Mouse (Mus musculus) left cerebral cortex, adult 11 months (tissue): ENCODE data around the gene Olfr1442.
"Not testable (repeated sequence)": the region's sequence is repeated elsewhere in the genome, so short reads cannot be mapped to it uniquely, and the experiment has no call there.

ENCODE experiments used
- DNase-seq: peaks from one replicate; pipeline ENCODE4 v3.0.0; 2022; ENCODE audit warnings: low spot score

Gene Olfr1442

DNA sequence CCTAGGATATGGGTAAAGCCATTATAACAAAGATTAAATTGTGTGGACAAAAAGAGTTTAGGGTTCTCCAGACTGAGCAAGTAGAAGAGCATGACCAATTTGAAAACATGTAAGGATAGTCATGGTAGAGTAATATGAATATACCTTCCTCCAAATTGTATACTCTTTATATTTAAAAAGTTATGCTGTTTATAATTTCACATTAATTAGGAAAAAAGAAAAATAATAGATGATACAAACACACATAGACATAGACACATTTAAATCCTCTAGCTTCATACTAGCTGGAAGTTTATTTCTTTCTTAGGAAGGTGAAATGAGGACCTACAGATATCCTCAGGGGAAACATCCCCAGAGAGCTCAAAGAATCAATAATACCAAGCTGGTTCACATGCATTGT, at the start of gene Olfr1442:
Gene Olfr1442, plus strand, starts transcription at position 301 of the 400 bp plus-strand sequence.
- DNase-seq = no peak

DNA sequence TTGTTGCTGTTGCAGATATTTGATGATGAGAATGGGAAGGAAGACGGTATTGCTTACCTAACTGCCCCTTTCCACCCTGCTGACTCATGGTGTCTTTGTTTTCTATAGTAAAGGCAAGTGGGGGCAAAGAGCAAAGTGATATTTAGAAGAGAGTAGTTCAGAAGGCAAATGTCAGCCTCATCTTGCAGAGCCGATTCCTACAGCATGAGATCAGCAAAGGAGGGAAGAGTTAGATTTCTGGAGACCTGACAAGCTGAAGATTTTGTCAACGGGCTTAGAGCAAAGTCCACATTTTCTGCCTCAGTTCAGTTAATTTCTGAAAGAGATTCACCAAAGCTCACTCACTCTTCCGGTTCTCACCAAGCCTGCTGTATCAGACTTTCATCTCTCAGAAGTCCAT, 37.1 kb upstream of the Olfr1442 start, which contains the start of gene Glyat:
Gene Glyat, plus strand, starts transcription at position 133 of the 400 bp plus-strand sequence.
- DNase-seq = no peak

DNA sequence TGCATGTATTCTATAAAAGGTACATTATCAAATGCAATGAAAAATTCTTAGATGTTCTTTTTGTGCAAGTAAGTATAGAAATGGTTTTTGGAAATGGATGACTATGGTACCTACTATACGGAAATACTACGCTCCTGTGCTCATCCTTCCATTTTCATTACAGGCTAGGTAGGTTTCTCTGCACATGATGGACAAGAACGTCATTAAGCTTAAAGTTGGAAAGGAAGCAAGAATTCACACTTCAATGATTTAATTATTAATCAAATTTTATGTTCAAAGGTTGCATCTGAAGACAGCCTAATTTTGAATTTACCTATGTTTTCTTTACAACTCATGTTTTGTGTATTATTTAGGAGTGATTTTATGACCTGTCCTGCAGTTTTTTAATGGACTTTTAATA, 36.0 kb upstream of the Olfr1442 start:
- no peak for DNase-seq

DNA sequence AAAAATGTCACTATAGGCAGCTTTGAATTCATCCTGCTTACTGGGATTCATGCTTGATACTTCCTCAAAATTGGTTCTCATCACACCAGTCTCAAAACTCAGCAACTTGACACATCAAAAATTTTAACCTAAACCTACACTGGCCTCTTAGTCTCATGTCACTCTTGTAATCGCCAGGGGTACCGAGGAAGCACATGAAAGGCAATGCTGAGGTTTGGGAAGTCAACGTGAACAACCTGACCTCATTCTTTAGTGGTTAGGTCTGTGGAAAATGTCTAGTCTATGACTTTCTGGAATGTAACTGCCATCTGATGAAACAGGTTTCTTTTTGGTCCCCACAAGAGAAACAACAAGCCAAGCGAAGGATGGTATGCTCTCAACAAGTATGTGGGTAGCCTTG, 35.3 kb upstream of the Olfr1442 start:
- DNase-seq = no peak

DNA sequence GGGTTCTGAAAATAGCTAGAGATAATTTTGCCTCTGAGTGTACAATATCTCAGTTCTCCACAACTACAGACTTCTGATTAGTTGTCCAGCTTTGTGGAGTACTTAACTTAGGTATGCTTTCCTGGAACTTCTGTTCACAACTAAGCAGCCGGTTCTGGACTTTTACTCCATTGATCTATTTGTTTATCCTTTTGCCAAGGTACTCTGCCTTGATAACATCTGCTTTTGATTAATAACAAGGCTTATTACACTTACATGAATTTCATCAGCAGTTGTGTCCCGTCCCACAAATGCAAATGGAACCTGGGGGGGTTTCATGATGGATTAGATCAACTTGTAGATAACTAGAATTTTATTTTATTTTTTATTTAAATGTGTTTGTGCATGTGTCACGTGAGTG, 33.4 kb upstream of the Olfr1442 start:
- DNase-seq = no peak

GRCm38 (mm10) chr19:12638049-12638448, 32.2 kb upstream of the Olfr1442 start:
- no peak for DNase-seq

GRCm38 (mm10) chr19:12649511-12649910, 20.7 kb upstream of the Olfr1442 start:
- DNase-seq = no peak

- no peak for DNase-seq
These were observed 4.1 kb upstream of the Olfr1442 start for GRCm38 (mm10) chr19:12666156-12666555.

DNA sequence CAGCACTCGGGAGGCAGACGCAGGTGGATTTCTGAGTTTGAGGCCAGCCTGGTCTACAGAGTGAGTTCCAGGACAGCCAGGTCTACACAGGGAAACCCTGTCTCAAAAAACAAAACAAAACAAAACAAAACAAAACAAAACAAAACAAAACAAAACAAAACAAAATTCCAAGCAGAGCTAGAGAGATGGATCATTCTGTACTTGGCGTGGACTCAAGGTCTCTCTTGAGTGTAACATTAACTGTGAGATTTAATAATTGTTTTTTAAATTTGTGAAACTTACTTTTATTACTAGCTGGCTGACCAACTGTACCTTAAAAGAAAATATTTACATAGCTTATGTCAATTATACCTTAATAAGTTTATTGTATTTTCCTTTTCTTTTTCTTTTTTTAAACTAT, 1.6 kb upstream of the Olfr1442 start:
- DNase-seq = not testable (repeated sequence)

- DNase-seq = no peak
These were observed 812 bp downstream of the Olfr1442 start for GRCm38 (mm10) chr19:12671051-12671450.

DNA sequence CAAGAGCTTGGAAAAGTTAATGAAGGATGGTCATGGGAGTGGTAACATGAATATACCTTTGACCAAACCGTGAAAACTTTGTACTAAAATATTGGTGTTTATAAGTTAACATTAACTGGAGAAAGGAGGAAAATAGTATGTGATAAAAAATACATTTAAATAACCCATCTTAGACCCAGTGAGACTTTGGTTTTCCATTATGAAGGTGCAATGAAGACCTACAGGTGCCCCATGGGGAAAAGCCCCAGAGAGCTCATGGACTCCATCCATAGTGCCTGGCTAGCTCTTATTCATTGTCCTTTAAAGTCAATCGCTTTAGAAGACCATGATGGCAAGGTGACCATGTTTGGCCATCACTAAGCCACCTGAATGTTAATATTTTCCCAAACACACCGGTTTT, 7.6 kb downstream of the Olfr1442 start, which contains the start of gene Olfr1443:
Gene Olfr1443, plus strand, starts transcription at position 301 of the 400 bp plus-strand sequence.
- no peak for DNase-seq

- DNase-seq = no peak
These were observed 14.4 kb downstream of the Olfr1442 start for GRCm38 (mm10) chr19:12684638-12685037.

- DNase-seq = no peak
These were observed 15.0 kb downstream of the Olfr1442 start for GRCm38 (mm10) chr19:12685231-12685630.

- DNase-seq = no peak
These were observed 25.4 kb downstream of the Olfr1442 start, which contains the start of gene Keg1 for GRCm38 (mm10) chr19:12695590-12695989. TSS of gene Keg1 (plus strand) at chr19:12695786.

- no peak for DNase-seq
These were observed 26.0 kb downstream of the Olfr1442 start for GRCm38 (mm10) chr19:12696221-12696620.

DNA sequence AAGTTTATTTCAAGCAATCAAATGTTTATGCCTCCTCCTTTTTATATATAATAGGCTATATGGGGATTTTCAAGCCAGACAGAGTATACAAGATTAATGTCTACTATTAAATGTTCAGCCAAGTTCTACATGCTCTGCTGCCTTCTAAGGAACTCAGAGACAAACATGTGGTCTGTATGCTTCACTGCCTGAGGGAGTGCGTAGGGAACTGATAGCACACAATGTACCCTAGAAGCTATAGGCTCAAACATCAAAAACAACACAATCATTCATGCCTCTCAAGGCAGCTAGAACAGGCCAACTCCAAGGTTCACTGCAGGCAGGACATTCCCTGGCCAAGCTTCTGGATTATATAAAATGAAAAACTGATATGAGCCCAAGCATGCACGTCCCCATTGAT, 38.2 kb downstream of the Olfr1442 start:
- DNase-seq = no peak

GRCm38 (mm10) chr19:12708986-12709385, 38.7 kb downstream of the Olfr1442 start:
- DNase-seq = no peak

- no peak for DNase-seq
These were observed 49.0 kb downstream of the Olfr1442 start for GRCm38 (mm10) chr19:12719189-12719588.

DNA sequence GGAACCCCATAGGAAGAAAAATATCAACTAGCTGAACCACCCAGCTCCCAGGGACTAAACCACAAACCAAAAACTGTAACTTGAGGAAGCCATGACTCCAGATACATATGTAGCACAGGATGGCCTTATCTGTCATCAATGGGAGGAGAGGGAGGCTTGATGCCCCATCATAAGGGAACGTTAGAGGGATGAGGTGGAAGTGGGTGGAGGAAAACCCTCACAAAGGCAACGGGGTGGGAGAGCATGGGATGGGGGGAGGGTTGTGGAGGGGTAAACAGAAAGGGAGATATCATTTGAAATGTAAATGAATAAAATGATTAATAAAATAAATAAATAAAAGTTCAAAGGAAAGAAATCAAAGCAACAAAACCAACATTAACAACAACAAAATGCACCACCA, 50.2 kb downstream of the Olfr1442 start:
- DNase-seq = no peak

DNA sequence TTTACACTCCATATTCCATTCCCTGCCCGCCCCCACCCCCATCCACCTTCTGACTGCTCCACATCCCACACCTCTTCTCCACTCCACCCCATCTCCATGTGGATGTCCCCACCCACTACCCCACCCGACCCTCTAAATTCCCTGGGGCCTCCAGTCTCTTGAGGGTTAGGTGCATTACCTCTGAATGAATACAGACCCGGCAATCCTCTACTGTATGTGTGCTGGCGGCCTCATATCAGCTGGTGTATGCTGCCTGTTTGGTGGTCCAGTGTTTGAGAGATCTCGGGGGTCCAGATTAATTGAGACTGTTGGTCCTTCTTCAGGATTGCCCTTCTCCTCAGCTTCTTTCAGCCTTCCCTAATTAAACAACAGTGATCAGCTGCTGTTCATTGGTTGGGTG, 50.7 kb downstream of the Olfr1442 start:
- not testable (repeated sequence) for DNase-seq

DNA sequence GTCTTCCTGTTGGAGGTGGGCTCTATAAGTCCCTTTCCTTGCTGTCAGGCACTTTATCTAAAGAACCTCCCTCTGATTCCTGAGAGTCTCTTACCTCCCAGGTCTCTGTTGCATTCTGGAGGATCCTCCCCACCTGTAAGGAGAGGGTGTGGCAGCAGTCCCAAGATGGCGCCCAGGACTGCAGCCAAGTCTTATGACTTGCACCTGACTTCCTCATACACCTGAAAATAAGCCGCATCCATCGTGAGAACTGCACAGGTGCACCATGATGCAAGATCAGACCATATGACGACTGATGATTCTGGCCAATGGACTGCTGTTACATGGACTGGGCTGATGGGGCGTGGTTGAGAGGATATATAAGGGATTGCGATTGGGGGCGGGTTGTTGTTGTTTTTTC, 51.4 kb downstream of the Olfr1442 start:
- not testable (repeated sequence) for DNase-seq

GRCm38 (mm10) chr19:12722308-12722707, 52.1 kb downstream of the Olfr1442 start:
- DNase-seq = no peak

- no peak for DNase-seq
These were observed 55.6 kb downstream of the Olfr1442 start for GRCm38 (mm10) chr19:12725851-12726250.
